Mouse (Mus musculus): ENCODE data around the gene Foxj1. TPM values are rescaled to one million over a fixed set of nuclear protein-coding genes. Genes with fewer than 3 reads are reported as not detected.

The Foxj1 gene
- total and polyA plus RNA-seq, 2 experiments from 2014 or later, result 19.9 to 37.6 TPM

- H3K4me1 ChIP-seq (ENCODE audit: insufficient read depth), result no peaks in the 10 kb centered on the region
- no peak overlapping the region for H3K4me3 ChIP-seq (ENCODE audit: low read depth, low read length)
- H3K4me2 ChIP-seq (ENCODE audit: low read depth), result no peak overlapping the region
- DNase-seq (no peak), ATAC-seq (no peak)
- WGBS, result 80% methylated on average over 4 of the region's 4 CpGs
- H3K36me3 ChIP-seq (ENCODE audit: insufficient read depth), result no peaks in the 10 kb centered on the region
- TF ChIP-seq CTCF (IDR thresholded peaks at IDR 0.05; ENCODE audit: low read depth), result no peak
- no peak overlapping the region for H3K27ac ChIP-seq (ENCODE audit: low read depth, low read length)
- H3K27me3 ChIP-seq (ENCODE audit: insufficient read depth, low read length), result no peaks in the 10 kb centered on the region
- no peak overlapping the region for H3K9ac ChIP-seq
- no peaks in the 10 kb centered on the region for H3K9me3 ChIP-seq (ENCODE audit: low read length)
These were observed 36.8 kb upstream of the Foxj1 start for GRCm38 (mm10) chr11:116371894-116372450.

GRCm38 (mm10) chr11:116369633-116370032 is 34.4 kb upstream of the Foxj1 start:
- WGBS, result 75% methylated on average over 5 of the region's 5 CpGs
- DNase-seq (no peak), ATAC-seq (no peak)
- Histone ChIP-seq H3K4me3 (ENCODE audit: low read depth, low read length) (no peak overlapping the region), H3K9ac (no peak overlapping the region), H3K4me1 (ENCODE audit: insufficient read depth) (no peaks in the 10 kb centered on the region), H3K9me3 (ENCODE audit: low read length) (no peaks in the 10 kb centered on the region), H3K27me3 (ENCODE audit: insufficient read depth, low read length) (no peaks in the 10 kb centered on the region), H3K27ac (ENCODE audit: low read depth, low read length) (no peak overlapping the region), H3K36me3 (ENCODE audit: insufficient read depth) (no peaks in the 10 kb centered on the region), H3K4me2 (ENCODE audit: low read depth) (no peak overlapping the region)
- TF ChIP-seq CTCF (IDR thresholded peaks at IDR 0.05; ENCODE audit: low read depth), result no peak

- Histone ChIP-seq H3K9ac (no peak overlapping the region), H3K4me3 (ENCODE audit: low read depth, low read length) (no peak overlapping the region), H3K27ac (ENCODE audit: low read depth, low read length) (no peak overlapping the region), H3K27me3 (ENCODE audit: insufficient read depth, low read length) (no peaks in the 10 kb centered on the region), H3K4me2 (ENCODE audit: low read depth) (no peak overlapping the region), H3K36me3 (ENCODE audit: insufficient read depth) (no peaks in the 10 kb centered on the region), H3K9me3 (ENCODE audit: low read length) (no peaks in the 10 kb centered on the region), H3K4me1 (ENCODE audit: insufficient read depth) (no peaks in the 10 kb centered on the region)
- WGBS, result 89% methylated on average over 14 of the region's 14 CpGs
- ATAC-seq, result no peak
- DNase-seq, result no peak
- no peak for TF ChIP-seq CTCF (IDR thresholded peaks at IDR 0.05; ENCODE audit: low read depth)
These were observed 33.9 kb upstream of the Foxj1 start for GRCm38 (mm10) chr11:116369051-116369450.

GRCm38 (mm10) chr11:116368116-116368515 is 32.9 kb upstream of the Foxj1 start:
- Histone ChIP-seq H3K4me1 (ENCODE audit: insufficient read depth) (no peaks in the 10 kb centered on the region), H3K27ac (ENCODE audit: low read depth, low read length) (no peak overlapping the region), H3K9ac (no peak overlapping the region), H3K36me3 (ENCODE audit: insufficient read depth) (no peaks in the 10 kb centered on the region), H3K4me2 (ENCODE audit: low read depth) (no peak overlapping the region), H3K9me3 (ENCODE audit: low read length) (no peaks in the 10 kb centered on the region), H3K4me3 (ENCODE audit: low read depth, low read length) (no peak overlapping the region), H3K27me3 (ENCODE audit: insufficient read depth, low read length) (no peaks in the 10 kb centered on the region)
- ATAC-seq (peak; percentile 82), DNase-seq (peak; percentile 84)
- TF ChIP-seq CTCF (IDR thresholded peaks at IDR 0.05; ENCODE audit: low read depth), result peak; percentile 87
- 15% methylated on average over 9 of the region's 9 CpGs for WGBS

GRCm38 (mm10) chr11:116366647-116367046 is 31.4 kb upstream of the Foxj1 start:
- TF ChIP-seq CTCF (IDR thresholded peaks at IDR 0.05; ENCODE audit: low read depth), result no peak
- no peak overlapping the region for H3K4me2 ChIP-seq (ENCODE audit: low read depth)
- H3K9me3 ChIP-seq (ENCODE audit: low read length), result no peaks in the 10 kb centered on the region
- ATAC-seq (no peak), DNase-seq (no peak)
- no peaks in the 10 kb centered on the region for H3K4me1 ChIP-seq (ENCODE audit: insufficient read depth)
- WGBS, result 64% methylated on average over 1 of the region's 1 CpGs
- no peak overlapping the region for H3K4me3 ChIP-seq (ENCODE audit: low read depth, low read length)
- H3K27ac ChIP-seq (ENCODE audit: low read depth, low read length), result no peak overlapping the region
- H3K9ac ChIP-seq, result no peak overlapping the region
- H3K27me3 ChIP-seq (ENCODE audit: insufficient read depth, low read length), result no peaks in the 10 kb centered on the region
- peaks cover 2% of the 10 kb centered on the region; the same call in 1 of the 2 replicates for H3K36me3 ChIP-seq (ENCODE audit: insufficient read depth)

GRCm38 (mm10) chr11:116366124-116366523 is 30.9 kb upstream of the Foxj1 start:
- 85% methylated on average over 2 of the region's 2 CpGs for WGBS
- H3K27me3 ChIP-seq (ENCODE audit: insufficient read depth, low read length), result no peaks in the 10 kb centered on the region
- H3K4me1 ChIP-seq (ENCODE audit: insufficient read depth), result no peaks in the 10 kb centered on the region
- TF ChIP-seq CTCF (IDR thresholded peaks at IDR 0.05; ENCODE audit: low read depth), result no peak
- H3K36me3 ChIP-seq (ENCODE audit: insufficient read depth), result peaks cover 4% of the 10 kb centered on the region; the same call in 1 of the 2 replicates
- no peak overlapping the region for H3K9ac ChIP-seq
- H3K9me3 ChIP-seq (ENCODE audit: low read length), result no peaks in the 10 kb centered on the region
- H3K27ac ChIP-seq (ENCODE audit: low read depth, low read length), result no peak overlapping the region
- ATAC-seq (no peak), DNase-seq (no peak)
- H3K4me3 ChIP-seq (ENCODE audit: low read depth, low read length), result no peak overlapping the region
- H3K4me2 ChIP-seq (ENCODE audit: low read depth), result no peak overlapping the region

- no peak overlapping the region for H3K4me2 ChIP-seq (ENCODE audit: low read depth)
- peaks cover 4% of the 10 kb centered on the region; the same call in 1 of the 2 replicates for H3K36me3 ChIP-seq (ENCODE audit: insufficient read depth)
- no peak overlapping the region for H3K4me3 ChIP-seq (ENCODE audit: low read depth, low read length)
- ATAC-seq (no peak), DNase-seq (no peak)
- WGBS, result 39% methylated on average over 13 of the region's 13 CpGs
- no peaks in the 10 kb centered on the region for H3K9me3 ChIP-seq (ENCODE audit: low read length)
- no peaks in the 10 kb centered on the region for H3K27me3 ChIP-seq (ENCODE audit: insufficient read depth, low read length)
- H3K4me1 ChIP-seq (ENCODE audit: insufficient read depth), result no peaks in the 10 kb centered on the region
- TF ChIP-seq CTCF (IDR thresholded peaks at IDR 0.05; ENCODE audit: low read depth), result no peak
- no peak overlapping the region for H3K9ac ChIP-seq
- H3K27ac ChIP-seq (ENCODE audit: low read depth, low read length), result no peak overlapping the region
These were observed 30.2 kb upstream of the Foxj1 start for GRCm38 (mm10) chr11:116365432-116365831.

All from forebrain, postnatal 0 days (tissue).